Mouse (Mus musculus) kidney, postnatal 0 days (tissue): ENCODE measurements around the gene Igsf9. TPM values are rescaled to one million over a fixed set of nuclear protein-coding genes. Genes with fewer than 3 reads are reported as not detected.
A peak's percentile ranks its signal among the peaks of the same experiment; 100 is the strongest.

Experiments used
- ATAC-seq: fragments of 200-750 bp; cut with Nextera tagmentation; replicated peaks from 2 replicates; pipeline ENCODE4 v1.8.0; 2017; ENCODE audit warnings: low read depth, moderate number of reproducible peaks, moderate TSS enrichment, moderate library complexity; ENCODE audit not compliant: low FRiP score
- DNase-seq: peaks from one replicate; pipeline ENCODE4 v3.0.0-alpha.2; 2016; ENCODE audit warnings: low spot score
- H3K27ac ChIP-seq: fragments of 300-500 bp; sonication (generic); 2 replicates; pipeline ENCODE4 v1.5.1; 2014; ENCODE audit warnings: mild to moderate bottlenecking
- H3K27me3 ChIP-seq: fragments of 300-500 bp; sonication (generic); 2 replicates; pipeline ENCODE4 v1.6.1; 2014; ENCODE audit warnings: low read length, mixed read lengths; ENCODE audit not compliant: insufficient read depth
- H3K36me3 ChIP-seq: fragments of 300-500 bp; sonication (generic); 2 replicates; pipeline ENCODE4 v1.6.1; 2014; ENCODE audit warnings: low read length, mixed read lengths; ENCODE audit not compliant: insufficient read depth
- H3K4me1 ChIP-seq: fragments of 300-500 bp; sonication (generic); replicated peaks from 2 replicates; pipeline ENCODE4 v1.6.1; 2014; ENCODE audit warnings: antibody characterized with exemption, low read length, mixed read lengths; ENCODE audit not compliant: insufficient read depth
- H3K4me2 ChIP-seq: fragments of 300-500 bp; sonication (generic); 2 replicates; pipeline ENCODE4 v1.6.1; 2014; ENCODE audit warnings: mild to moderate bottlenecking, low read length, moderate library complexity, mixed read lengths
- H3K4me3 ChIP-seq: fragments of 300-500 bp; sonication (generic); replicated peaks from 2 replicates; pipeline ENCODE4 v1.5.1; 2014; ENCODE audit warnings: low read depth, low read length
- H3K9ac ChIP-seq: fragments of 300-500 bp; sonication (generic); 2 replicates; pipeline ENCODE4 v1.6.1; 2014; ENCODE audit warnings: low read depth, low read length
- H3K9me3 ChIP-seq: fragments of 300-500 bp; sonication (generic); replicated peaks from 2 replicates; pipeline ENCODE4 v1.6.1; 2016; ENCODE audit warnings: low read length, inconsistent platforms, mixed read lengths
- CTCF ChIP-seq: IDR thresholded peaks from 2 replicates; pipeline ENCODE4 v1.5.1; 2016; ENCODE audit warnings: antibody characterized with exemption, low read depth, mild to moderate bottlenecking, moderate library complexity
- WGBS: fragments of 180-500 bp; shearing (Covaris S2); extraction: QIAGEN DNeasy Blood & Tissue Kit; methylation state at CpG from one replicate; pipeline ENCODE4 v1.1.7; 2014; 5-methylcytosine and 5-hydroxymethylcytosine counted together
- polyA plus RNA-seq: library from polyadenylated mRNA; unstranded; fragments of >200 nt; fragmentation: Nextera tagmentation; extraction: Ambion mirVana; gene quantifications from 2 replicates; pipeline ENCODE4 v1.2.1, GENCODE M21; 2015

Gene Igsf9
- polyA plus RNA-seq, 1 experiment from 2014 or later: 12.5 TPM

GRCm38 (mm10) chr1:172453810-172454209 is 27.8 kb upstream of the Igsf9 start:
- Histone ChIP-seq H3K36me3 (no peaks in the 10 kb centered on the region), H3K9me3 (no peaks in the 10 kb centered on the region), H3K4me3 (no peak overlapping the region), H3K27me3 (no peaks in the 10 kb centered on the region), H3K4me2 (no peak overlapping the region), H3K27ac (no peak overlapping the region), H3K4me1 (no peaks in the 10 kb centered on the region), H3K9ac (no peak overlapping the region)
- no peak for TF ChIP-seq CTCF
- DNase-seq (no peak), ATAC-seq (no peak)
- 86% methylated on average over 2 of the region's 2 CpGs for whole genome bisulfite sequencing

GRCm38 (mm10) chr1:172455416-172455815 is 26.2 kb upstream of the Igsf9 start:
- ATAC-seq: no peak
- Histone ChIP-seq H3K4me2 (no peak overlapping the region), H3K4me1 (no peaks in the 10 kb centered on the region), H3K27me3 (no peaks in the 10 kb centered on the region), H3K9me3 (no peaks in the 10 kb centered on the region), H3K27ac (no peak overlapping the region), H3K9ac (no peak overlapping the region), H3K36me3 (no peaks in the 10 kb centered on the region), H3K4me3 (no peak overlapping the region)
- DNase-seq: no peak
- WGBS: 26% methylated on average over 4 of the region's 4 CpGs
- no peak for TF ChIP-seq CTCF

- ATAC-seq (no peak), DNase-seq (no peak)
- WGBS: 64% methylated on average over 7 of the region's 7 CpGs
- no peak for TF ChIP-seq CTCF
- Histone ChIP-seq H3K27ac (no peak overlapping the region), H3K27me3 (no peaks in the 10 kb centered on the region), H3K36me3 (no peaks in the 10 kb centered on the region), H3K4me2 (no peak overlapping the region), H3K4me1 (no peaks in the 10 kb centered on the region), H3K4me3 (no peak overlapping the region), H3K9ac (no peak overlapping the region), H3K9me3 (no peaks in the 10 kb centered on the region)
Observed at GRCm38 (mm10) chr1:172456001-172456677, 25.4 kb upstream of the Igsf9 start.

- H3K4me3 ChIP-seq: no peak overlapping the region
- no peak for DNase-seq
- 87% methylated on average over 3 of the region's 3 CpGs for WGBS
Observed at GRCm38 (mm10) chr1:172457196-172457595, 24.4 kb upstream of the Igsf9 start.

GRCm38 (mm10) chr1:172458041-172458440 is 23.5 kb upstream of the Igsf9 start:
- Histone ChIP-seq H3K9me3 (no peaks in the 10 kb centered on the region), H3K36me3 (no peaks in the 10 kb centered on the region), H3K27me3 (no peaks in the 10 kb centered on the region), H3K4me3 (no peak overlapping the region), H3K27ac (no peak overlapping the region), H3K4me2 (no peak overlapping the region), H3K9ac (no peak overlapping the region), H3K4me1 (no peaks in the 10 kb centered on the region)
- ATAC-seq (no peak), DNase-seq (no peak)
- TF ChIP-seq CTCF: no peak
- WGBS: 85% methylated on average over 3 of the region's 3 CpGs

More at GRCm38 (mm10) chr1:172457196-172457595, 24.4 kb upstream of the Igsf9 start:
- Histone ChIP-seq H3K4me1 (no peaks in the 10 kb centered on the region), H3K27ac (no peak overlapping the region), H3K9me3 (no peaks in the 10 kb centered on the region), H3K9ac (no peak overlapping the region), H3K4me2 (no peak overlapping the region), H3K36me3 (no peaks in the 10 kb centered on the region), H3K27me3 (no peaks in the 10 kb centered on the region)
- no peak for ATAC-seq
- TF ChIP-seq CTCF: no peak

- DNase-seq: no peak
- Histone ChIP-seq H3K9me3 (no peaks in the 10 kb centered on the region), H3K36me3 (no peaks in the 10 kb centered on the region), H3K4me2 (no peak overlapping the region), H3K27ac (no peak overlapping the region), H3K4me3 (no peak overlapping the region), H3K9ac (no peak overlapping the region), H3K27me3 (no peaks in the 10 kb centered on the region), H3K4me1 (no peaks in the 10 kb centered on the region)
- no peak for ATAC-seq
- 63% methylated on average over 2 of the region's 2 CpGs for WGBS
- no peak for TF ChIP-seq CTCF
Observed at GRCm38 (mm10) chr1:172461602-172462001, 20.0 kb upstream of the Igsf9 start.

- H3K4me3 ChIP-seq: no peak overlapping the region
- no peaks in the 10 kb centered on the region for H3K36me3 ChIP-seq
- ATAC-seq (peak; percentile 71), DNase-seq (no peak)
- H3K9me3 ChIP-seq: no peaks in the 10 kb centered on the region
- no peak overlapping the region for H3K4me2 ChIP-seq
- no peaks in the 10 kb centered on the region for H3K27me3 ChIP-seq
- TF ChIP-seq CTCF: no peak
- no peak overlapping the region for H3K27ac ChIP-seq
- H3K4me1 ChIP-seq: no peaks in the 10 kb centered on the region
- 64% methylated on average over 3 of the region's 3 CpGs for WGBS
- no peak overlapping the region for H3K9ac ChIP-seq
Observed at GRCm38 (mm10) chr1:172462534-172462933, 19.1 kb upstream of the Igsf9 start.
